Mouse (Mus musculus): ENCODE results near the gene Cdkn2d.

DNA sequence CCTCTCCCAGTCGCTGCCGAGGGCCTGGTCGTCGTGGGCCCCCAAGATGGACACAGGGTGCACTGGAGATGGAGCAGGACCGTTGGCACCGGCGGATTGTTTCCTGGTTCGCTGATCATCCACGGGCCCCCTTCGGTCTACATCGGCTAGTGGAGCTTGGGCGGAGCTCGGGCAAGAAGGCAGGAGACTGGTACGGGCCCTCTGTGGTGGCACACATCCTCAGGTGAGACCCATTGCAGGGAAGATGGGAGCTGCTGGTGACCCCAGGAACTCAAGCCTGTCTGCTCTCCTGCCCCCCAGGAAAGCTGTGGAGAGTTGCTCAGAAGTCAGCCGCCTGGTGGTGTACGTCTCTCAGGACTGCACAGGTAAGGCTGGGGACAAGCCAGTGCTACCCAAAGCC, 22.9 kb downstream of the Cdkn2d start:
- TF ChIP-seq CTCF (IDR thresholded peaks at IDR 0.05; ENCODE audit: control insufficient read depth, insufficient read depth, insufficient replicate concordance, low read depth, low read length) = no peak
- no peak for TF ChIP-seq POLR2A (IDR thresholded peaks at IDR 0.05; ENCODE audit: control insufficient read depth, low read depth, low read length)

All from testis, adult 2 months (tissue).